Mouse (Mus musculus) Muller cell, postnatal 12 days (primary cell): ENCODE measurements around the gene Kcnk7.

ENCODE experiments used
- DNase-seq: peaks from one replicate; pipeline ENCODE4 v3.0.0-alpha.2; 2015; ENCODE audit errors: inconsistent ontology term

Gene Kcnk7

DNA sequence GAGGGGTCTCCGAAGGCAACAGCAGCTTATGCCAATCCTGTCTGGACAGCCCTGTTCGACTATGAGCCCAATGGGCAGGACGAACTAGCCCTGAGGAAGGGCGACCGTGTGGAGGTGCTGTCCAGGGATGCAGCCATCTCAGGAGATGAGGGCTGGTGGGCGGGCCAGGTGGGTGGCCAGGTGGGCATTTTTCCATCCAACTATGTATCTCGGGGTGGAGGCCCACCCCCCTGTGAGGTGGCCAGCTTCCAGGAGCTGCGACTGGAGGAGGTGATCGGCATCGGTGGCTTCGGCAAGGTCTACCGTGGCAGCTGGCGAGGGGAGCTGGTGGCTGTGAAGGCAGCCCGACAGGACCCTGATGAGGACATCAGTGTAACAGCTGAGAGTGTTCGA lies 13.8 kb upstream of the Kcnk7 start:
- no peak for DNase-seq

DNA sequence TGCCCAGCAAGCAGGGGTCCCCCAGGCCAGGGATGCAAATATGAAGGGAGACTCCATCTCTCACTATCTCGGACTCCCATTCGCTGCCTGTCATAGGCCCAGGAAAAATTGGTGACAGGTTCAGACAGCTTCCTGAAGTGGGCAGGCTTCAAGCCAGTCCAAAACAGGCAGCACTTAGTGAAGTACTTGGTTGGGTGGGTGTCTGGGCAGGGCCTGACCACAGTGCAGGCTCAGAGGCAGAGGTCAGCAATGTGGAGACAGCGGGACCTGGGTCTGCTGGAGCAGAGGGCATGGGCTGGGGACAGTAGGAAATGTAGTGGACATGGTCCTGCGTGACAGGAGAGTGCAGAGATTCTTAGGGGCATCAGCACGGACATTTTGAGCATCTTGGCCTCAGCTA lies 12.6 kb upstream of the Kcnk7 start:
- DNase-seq, result no peak

DNA sequence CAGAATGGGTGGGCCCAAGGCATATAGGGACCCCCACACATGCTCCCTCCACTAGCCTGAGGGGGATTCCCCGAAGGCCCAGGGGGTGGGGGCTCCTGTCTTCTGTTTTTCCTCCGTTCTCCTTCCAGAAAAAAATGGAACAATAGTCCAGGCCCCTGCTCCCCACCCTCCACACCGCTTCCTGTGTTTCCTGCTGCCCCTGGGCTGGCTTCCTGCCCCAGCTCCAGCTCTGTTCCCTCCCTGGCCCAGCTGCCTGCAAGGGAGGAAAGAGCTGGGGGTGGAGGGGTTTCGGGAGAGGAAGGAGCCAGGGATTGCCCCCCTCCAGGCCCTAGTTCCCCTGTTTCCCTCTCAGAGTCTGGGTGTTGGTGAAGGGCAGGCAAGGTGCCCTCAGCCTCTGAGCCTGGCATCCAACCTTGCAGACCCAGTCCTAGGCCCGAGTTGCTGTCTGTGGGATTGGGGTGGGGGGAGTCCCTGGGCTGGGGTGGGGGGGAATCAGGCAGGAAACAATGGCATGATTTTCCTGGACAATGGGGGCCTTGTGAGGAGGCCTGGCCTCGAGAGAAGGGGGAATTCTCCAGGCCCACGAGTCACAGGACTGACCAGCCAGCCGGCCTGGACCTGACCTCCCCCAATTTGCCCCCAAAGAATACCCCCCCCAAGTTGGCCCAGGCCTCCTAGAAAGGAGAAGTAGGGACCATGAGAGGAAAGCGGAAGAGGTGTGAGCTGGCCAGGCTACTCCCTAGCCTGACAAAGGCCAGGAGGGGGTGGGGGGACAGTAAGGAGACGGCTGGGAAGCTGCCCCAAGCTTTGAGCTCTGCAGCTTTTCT lies 11.9 kb upstream of the Kcnk7 start:
- peak; percentile 53 for DNase-seq

DNA sequence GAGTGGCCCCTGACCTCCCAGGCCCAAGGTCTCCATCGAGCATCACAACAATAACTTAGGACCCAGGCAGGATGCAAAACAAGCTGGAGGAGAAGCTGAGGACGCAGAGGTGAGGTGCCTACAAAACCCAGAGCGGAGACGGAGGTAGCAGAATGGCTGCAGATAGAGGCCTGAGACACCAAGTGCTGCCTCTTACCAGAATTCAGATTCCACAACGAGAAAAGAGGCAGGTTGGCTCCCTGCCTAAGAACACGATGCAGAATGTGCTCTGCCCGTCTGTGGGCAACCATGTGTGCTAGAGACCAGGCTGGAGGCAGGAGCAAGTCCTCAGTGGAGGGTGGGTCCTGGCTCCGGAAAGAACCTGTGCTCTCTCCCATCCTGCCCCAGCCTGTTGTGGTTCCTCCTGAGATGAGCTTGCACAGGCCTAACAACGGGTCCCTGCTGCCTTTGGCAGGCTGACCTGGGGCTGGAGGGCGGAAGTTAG lies 11.2 kb upstream of the Kcnk7 start:
- DNase-seq, result peak; percentile 53

DNA sequence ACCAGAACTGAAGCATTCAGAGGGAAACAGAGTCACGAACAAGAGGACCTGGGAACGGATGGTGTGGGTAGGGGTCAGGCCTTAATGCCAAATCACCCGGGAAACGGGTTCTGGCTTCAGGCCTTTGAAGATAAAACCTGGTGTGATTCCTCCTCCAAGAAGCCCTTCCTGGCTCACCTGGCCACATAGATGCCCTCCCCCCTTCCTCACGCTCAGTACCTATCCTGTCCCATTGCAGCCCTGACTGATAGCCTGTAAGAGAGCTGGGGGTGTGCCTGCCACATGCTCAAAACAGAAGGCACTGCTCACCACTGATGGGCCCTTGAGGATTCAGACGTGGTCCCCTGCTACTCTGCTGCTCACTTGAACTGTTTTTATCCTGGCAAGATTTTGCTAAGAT lies 10.4 kb upstream of the Kcnk7 start:
- no peak for DNase-seq

DNA sequence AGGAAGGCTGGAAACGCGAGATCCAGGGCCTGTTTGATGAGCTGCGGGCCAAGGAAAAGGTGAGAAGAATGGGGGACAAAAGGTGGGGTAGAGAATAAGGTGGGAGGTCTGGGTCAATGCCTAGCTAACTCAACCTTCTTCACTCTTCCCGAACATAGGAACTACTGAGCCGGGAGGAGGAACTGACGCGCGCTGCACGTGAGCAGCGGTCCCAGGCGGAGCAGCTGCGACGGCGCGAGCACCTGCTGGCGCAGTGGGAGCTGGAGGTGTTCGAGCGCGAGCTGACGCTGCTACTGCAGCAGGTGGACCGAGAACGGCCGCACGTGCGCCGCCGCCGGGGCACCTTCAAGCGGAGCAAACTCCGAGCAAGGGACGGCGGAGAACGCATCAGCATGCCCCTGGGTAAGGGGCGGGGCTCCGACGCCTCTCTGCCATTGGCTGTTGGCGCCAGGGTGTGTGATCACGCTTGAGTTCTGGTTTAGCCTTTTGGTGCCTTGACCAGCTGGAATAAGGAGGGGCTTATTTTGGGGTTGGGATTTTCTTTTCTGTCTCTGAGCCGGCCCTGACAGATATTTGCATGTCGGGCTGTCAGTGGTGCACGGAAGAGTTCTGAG lies 8.2 kb upstream of the Kcnk7 start:
- DNase-seq, result no peak

DNA sequence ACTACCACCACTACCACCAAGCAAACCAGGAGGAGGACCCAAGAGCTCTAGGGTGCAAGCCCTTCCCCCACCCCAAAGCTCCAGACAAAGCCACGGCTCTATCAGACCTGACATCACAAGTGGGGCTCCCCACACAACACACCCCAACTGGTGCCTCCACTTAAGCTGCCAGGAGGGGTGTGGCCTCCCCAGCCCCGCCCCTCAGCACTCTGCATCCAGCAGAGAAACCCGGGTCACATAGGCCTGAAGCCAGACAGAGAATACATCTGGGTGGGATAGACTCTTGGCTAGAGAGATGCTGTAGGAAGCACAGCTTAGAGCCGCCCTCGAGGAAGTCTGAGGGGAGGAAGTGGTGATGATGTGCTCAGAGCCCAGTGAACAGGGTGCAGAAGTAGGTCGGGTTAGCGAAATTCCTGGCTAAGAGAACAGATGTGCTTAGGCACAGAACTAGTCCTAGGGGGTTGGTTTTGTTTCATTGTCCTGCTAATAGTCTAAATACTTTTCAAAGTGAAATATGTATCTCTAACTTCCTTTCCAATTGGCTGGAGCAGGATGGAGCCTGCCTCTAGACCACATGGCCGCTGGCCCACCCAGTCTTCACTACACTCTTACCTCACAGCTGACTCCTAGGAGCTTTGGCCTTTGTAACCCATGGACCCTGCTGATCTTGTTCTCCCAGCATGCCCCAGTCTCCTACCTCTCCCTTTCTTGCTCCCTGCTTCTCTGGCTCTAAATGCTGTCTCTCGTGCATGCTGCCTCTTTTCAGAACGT lies 819 bp downstream of the Kcnk7 start:
- DNase-seq, result no peak

DNA sequence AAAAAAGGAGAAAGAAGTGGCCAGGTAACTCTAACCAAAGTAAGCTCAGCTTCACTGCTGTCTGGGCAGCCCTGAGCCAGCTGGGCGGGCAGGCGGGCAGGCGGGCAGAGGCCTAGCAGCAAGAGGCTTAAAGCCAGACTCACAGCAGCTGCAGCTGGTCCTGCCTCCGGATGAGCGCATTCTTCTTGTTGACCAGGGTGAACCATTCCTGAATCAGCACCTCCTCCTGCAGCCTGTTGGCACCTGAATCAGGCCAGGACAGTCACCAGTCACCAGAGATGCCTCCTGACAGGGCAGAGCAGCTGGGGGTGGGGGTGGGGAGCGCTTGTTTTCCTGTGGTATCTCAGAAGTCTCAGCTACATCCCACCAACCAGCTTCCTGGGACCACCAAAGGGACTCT lies 5.9 kb downstream of the Kcnk7 start:
- no peak for DNase-seq

DNA sequence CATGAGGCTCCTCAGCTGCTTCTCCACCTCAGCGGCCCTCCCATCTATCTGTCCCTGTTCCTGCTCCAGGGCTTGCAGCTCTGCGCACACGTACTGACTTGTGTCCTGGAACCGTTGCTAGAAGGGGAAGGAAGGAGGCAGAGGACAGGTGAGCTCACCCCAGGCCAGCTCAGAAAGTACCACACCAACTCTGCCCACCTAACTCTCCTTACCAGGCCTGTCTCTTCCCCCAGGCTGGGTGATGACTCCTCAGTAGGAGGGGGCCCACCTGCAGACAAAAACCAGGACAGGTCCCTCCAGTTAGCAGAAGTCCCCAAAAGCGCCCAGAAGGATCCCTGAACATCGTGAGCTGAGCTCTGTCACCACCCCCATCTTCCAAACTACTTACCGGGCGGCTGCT lies 6.4 kb downstream of the Kcnk7 start:
- no peak for DNase-seq

DNA sequence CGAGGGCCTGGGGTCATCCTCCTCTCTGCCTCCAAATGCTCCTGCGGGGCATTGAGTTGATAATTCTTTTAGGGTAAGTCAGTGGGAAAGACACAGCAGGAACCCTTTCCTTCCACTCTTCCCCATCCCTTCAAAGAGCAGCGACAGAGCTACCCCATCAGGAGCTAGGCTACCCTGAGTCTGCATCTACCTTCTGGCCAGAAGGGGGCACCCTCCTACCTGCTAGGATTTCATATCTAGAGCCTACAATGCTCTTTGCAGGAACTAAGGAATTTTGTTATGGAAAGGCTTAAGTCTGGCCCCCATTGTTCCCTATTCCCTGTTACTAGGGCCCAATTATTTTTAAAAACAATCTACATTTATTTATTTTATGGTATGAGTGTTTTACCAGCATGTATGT lies 7.1 kb downstream of the Kcnk7 start:
- peak; percentile 73 for DNase-seq

DNA sequence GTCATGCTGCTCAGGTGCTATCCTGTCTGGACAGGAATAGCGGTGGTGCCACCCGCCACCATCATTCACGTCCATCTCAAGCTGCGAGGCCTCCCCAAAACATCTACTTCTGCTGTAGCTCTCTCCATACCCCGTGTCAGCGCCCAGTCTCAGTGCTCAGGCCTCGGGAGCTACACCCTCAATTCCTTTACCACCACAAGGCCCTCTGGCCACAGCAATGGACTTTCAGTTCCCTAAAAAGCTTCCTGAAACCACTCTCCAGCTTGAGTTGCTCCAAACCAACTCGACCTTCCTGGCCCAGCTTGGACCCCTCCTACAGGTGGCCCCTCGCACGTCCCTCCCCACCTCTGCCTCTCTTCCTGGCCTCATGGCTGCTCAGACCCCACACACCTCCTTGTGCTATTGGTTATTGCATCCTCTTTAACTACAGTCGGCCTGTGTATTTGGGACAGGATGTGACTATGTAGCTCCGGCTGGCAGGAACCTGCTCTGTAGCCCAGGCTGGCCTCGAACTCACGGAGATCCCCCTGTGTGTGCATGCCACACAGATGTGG lies 7.8 kb downstream of the Kcnk7 start:
- no peak for DNase-seq

DNA sequence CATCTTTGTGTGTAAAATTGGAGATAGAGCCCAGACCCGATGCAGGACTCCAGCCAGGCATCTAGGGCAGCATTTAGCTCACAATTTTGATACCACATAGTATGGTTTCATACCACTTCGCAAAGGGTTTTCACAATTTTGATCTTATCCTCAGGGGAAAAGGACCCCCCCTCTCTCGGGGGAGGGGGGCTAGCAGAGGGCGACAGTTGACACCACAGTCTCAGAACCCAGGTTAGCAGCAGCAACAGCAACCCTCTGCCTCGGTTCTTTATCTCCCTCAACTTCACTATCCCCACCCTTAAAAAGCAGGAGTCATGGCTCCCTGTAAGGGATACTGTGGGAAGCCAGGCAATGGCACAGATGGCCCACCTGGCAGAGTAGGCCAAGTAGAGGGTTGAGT lies 9.1 kb downstream of the Kcnk7 start:
- DNase-seq, result no peak

DNA sequence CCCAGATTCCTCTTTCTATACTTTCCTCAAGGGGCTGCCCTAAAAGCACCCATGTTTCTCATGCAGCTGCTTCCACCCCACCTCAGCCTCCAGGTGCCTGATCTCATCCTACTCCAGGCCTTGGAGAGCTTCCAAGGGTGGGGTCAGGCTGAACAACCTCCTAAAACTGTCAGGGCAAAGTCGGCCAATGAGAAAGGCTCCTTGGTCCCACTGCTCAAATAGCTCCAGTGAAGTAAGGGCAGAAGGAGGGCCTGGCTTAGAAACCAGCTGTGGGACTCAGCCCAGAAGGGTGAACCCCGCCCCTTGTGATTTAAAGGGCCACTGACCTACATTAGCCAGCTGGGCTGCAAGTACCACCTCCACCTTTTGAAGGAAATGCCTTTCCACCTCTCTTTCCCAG lies 9.6 kb downstream of the Kcnk7 start:
- DNase-seq, result peak; percentile 59

DNA sequence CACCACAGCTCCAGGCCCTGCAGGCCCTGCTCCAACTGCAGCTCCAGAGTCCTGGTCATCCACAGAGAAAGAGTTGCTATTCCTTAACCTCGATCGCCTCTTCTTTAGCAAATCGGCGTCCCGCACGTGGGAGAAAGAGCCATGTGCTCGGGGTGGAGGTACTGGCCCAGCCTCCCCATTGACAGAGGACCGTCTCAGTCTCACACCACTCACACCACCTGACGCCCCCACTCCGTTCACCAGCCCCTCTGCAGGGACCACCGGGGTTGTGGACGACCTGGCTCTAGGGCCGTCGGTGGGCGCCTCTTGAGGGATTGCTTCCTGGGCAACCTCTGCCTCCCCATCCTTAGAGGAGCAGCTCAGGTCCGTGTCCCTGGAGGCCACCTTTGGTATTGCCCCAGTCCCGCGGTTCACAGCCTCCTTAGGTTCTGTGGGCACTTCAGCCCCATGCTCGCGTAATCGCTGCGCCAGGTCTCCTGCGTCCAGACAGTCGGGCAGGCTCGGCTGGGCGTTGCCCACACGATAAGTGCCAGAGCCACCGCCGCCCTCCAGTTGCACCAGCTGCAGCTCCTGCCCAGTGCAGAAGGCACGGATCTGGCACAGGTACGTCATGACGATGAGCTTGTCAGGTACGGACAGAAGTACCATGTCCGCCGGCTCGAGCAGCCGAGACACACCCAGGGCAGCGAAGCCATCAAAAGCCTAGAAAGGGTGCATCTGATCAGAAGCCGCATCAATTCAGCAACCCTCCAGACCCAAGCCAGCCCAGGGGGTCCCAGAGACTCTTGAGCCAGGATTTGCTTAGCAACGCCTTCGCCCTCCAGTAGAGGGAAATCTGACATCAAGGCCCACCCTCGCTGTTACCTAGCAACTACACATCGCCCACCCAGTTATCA lies 11.9 kb downstream of the Kcnk7 start:
- DNase-seq, result no peak

DNA sequence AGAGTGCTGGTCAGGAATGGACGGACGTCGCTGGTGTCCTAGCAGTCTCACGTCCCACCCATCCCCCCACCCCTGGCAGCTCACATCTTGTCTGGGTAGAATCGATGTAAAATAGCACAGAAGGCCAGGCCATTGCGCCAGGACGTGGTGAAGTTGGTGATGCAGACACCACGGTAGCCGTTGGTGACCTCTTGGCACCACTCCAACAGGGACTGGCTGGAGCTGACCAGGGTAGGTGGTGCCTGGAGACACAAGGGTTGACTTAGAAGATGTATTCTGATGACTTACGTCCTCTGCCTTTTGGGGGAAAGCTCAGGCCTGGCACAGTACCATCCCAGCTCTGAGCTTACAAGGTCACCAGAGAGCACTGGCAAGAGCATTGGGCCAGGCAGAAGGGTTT lies 12.8 kb downstream of the Kcnk7 start:
- DNase-seq, result no peak

DNA sequence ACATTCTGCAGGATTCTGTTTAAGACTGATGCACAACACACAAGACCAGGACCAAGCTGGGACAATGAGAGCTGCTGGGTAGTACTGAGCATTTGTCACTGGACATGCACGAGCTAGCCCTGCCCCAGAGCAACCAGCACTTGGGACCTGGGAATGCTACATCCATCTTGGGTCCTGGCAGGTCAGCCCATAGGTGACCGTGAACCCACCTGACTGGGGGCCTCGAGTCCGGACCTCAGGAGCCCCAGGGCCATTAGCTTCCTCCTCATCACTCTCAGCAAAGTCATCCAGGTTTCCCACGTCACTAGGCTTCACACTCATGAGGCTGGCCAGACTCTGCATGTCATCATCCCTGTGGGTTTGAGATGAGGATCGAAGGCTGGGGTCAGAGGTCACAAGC lies 17.1 kb downstream of the Kcnk7 start:
- DNase-seq, result no peak

DNA sequence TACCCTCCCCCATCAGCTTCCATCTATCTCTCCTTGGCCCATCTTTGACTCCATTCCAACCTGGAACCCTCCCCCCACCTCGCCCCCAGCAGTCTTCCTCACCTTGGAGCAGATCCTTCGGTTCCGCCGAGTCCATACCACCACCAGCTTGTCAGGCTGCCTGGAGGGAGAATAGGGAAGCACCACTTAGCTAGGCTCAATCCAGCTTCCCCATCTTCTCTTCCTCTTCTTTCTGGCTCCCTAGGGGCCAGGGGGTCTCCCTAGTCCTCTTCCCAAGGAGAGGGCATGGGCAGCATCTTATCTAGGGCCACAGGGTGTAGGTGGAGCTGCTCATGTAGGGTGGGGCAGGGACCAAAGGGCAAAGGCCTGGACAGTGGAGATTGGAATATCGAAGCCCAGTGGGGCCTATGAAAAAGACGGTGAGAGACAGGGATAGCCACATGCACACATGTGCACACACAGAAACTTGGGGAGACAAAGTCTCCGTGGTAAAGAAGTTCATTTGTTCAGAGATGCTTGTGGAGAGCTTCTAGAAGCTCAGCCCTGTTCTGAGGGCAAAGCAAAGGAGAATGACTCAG lies 18.8 kb downstream of the Kcnk7 start:
- no peak for DNase-seq

DNA sequence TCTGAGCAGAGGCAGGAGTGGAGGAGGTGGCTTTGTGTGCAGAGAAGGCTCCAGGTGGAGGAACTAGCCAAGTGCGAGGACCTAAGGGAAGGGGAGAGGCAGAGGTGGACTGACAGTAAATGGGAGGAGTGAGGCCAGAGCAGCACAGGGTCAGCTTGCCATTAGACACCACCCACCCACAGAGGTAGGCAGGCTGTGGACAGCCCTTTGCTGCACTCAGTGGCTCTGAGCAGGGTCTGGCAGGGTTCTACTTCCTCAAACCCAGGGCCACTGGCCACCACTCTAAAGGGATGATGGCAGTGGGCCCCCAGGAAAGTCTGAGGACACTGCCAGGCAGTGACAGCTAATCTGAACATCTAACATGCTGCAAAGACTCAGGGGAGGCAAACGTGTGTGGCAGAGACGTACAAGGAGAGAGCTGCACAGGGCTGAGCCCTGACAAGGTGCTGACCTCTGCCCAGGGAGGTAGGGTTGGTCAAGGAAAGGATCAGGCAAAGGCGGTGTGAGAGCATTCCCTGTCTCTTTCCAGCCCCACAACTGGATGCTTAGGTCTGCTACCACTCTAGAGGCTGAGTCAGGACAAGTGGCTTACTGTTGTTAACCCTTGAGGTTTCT lies 19.9 kb downstream of the Kcnk7 start:
- DNase-seq, result no peak

DNA sequence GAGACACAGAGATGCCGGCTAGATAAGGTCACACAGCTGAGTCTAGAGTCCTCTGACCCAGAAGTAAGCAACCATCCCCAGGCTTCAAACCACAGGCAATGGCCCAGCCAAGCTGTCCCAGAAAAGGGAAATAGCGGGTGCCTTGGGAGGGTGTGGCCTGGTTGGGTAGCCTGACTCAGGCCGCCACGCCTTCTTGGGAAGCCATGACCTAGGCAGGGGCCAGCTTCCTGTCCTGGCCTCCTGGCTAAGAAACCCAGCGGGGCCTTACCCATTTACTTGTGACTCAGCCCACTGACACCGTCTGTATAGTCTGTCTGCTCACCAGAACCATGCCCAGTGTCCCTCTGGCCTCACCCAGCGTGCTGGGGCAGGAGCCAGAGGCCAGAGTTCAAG lies 20.4 kb downstream of the Kcnk7 start:
- DNase-seq, result peak; percentile 81

DNA sequence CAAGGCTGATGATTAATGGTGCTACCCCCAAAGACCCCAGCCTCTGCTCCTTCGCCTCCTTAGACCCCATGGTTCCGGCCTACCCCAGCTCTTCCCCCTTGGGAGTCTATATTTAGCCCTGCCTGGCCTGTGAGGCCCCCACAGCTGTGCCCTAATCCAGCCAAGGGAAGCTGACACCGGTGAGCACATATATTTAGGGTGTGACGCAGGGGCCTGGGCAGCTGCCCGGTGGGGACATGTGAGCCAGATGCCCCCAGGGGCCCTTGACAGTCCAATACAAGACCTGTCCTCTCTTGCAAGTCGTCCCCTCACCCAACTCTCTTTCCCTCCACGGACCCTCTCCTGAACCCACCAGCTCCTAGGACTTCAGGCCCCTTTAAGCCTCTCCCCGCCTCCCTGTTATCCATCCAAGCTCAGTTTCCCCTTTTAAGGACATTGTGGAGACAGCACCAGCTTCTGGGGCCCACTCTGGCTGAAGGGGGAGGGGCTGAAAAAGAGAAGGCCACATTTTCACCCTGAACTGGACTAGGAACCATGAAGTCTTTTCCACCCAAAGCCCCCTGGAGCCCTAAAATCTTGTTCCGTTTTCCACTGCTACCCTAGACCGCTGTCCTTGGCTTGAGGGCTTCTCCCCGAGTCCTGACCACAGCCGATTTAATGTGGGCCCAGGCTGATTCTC lies 21.0 kb downstream of the Kcnk7 start:
- no peak for DNase-seq
